Mouse (Mus musculus) brain, embryonic 18.5 days (tissue): ENCODE measurements at regions not wholly inside any gene's neighbourhood (a gene's known extent, or its start where the extent isn't known, plus 50 kb on each side); places are given as distances from the start of the nearest gene placed in this dataset.

Experiments used
- DNase-seq: peaks from one replicate; pipeline ENCODE4 v3.0.0-alpha.2; 2012; ENCODE audit warnings: low read depth, low spot score

GRCm38 (mm10) chr15:97504325-97504724 lies 201.3 kb downstream of the Rpap3 start:
- no peak for DNase-seq

GRCm38 (mm10) chr15:97502056-97502455 lies 203.6 kb downstream of the Rpap3 start:
- DNase-seq = no peak

GRCm38 (mm10) chr15:97501420-97501819 lies 204.2 kb downstream of the Rpap3 start:
- DNase-seq = no peak

GRCm38 (mm10) chr15:97499821-97500385 lies 205.7 kb downstream of the Rpap3 start:
- no peak for DNase-seq

- no peak for DNase-seq
These were observed 206.4 kb downstream of the Rpap3 start for GRCm38 (mm10) chr15:97499240-97499639.

- DNase-seq = no peak
These were observed 207.2 kb downstream of the Rpap3 start for GRCm38 (mm10) chr15:97498375-97498774.

- no peak for DNase-seq
These were observed 209.6 kb downstream of the Rpap3 start for GRCm38 (mm10) chr15:97496026-97496425.

- DNase-seq = no peak
These were observed 212.3 kb downstream of the Rpap3 start for GRCm38 (mm10) chr15:97493340-97493739.

GRCm38 (mm10) chr15:97491796-97492195 lies 213.8 kb downstream of the Rpap3 start:
- DNase-seq = no peak

- DNase-seq = no peak
These were observed 218.2 kb downstream of the Rpap3 start for GRCm38 (mm10) chr15:97487425-97487824.

GRCm38 (mm10) chr15:97471986-97472779 lies 225.1 kb upstream of the Amigo2 start:
- DNase-seq = no peak

- no peak for DNase-seq
These were observed 224.4 kb upstream of the Amigo2 start for GRCm38 (mm10) chr15:97471476-97471875.

GRCm38 (mm10) chr15:97469684-97470344 lies 222.7 kb upstream of the Amigo2 start:
- DNase-seq = no peak

- no peak for DNase-seq
These were observed 221.9 kb upstream of the Amigo2 start for GRCm38 (mm10) chr15:97468732-97469683.

- DNase-seq = no peak
These were observed 220.8 kb upstream of the Amigo2 start for GRCm38 (mm10) chr15:97467781-97468485.

- DNase-seq = no peak
These were observed 219.9 kb upstream of the Amigo2 start for GRCm38 (mm10) chr15:97466906-97467465.

- DNase-seq = no peak
These were observed 219.0 kb upstream of the Amigo2 start for GRCm38 (mm10) chr15:97466110-97466509.

- no peak for DNase-seq
These were observed 218.3 kb upstream of the Amigo2 start for GRCm38 (mm10) chr15:97465366-97465765.

GRCm38 (mm10) chr15:97464737-97465136 lies 217.7 kb upstream of the Amigo2 start:
- no peak for DNase-seq

GRCm38 (mm10) chr15:97462587-97462986 lies 215.5 kb upstream of the Amigo2 start:
- DNase-seq = no peak

- DNase-seq = no peak
These were observed 214.9 kb upstream of the Amigo2 start for GRCm38 (mm10) chr15:97462006-97462405.
